Mouse (Mus musculus): ENCODE measurements at regions not wholly inside any gene's neighbourhood (a gene's known extent, or its start where the extent isn't known, plus 50 kb on each side); places are given as distances from the start of the nearest gene placed in this dataset.

GRCm38 (mm10) chr13:5248671-5249391, 612.5 kb upstream of the Klf6 start:
- H3K36me3 ChIP-seq (ENCODE audit: control insufficient read depth, insufficient read depth, low read length): no peaks in the 10 kb centered on the region
- no peaks in the 10 kb centered on the region for H3K4me1 ChIP-seq (ENCODE audit: control insufficient read depth, insufficient read depth, insufficient read length)
- no peaks in the 10 kb centered on the region for H3K27me3 ChIP-seq (ENCODE audit: control insufficient read depth, insufficient read depth, low read length)
- 53% methylated on average over 3 of the region's 3 CpGs for WGBS
- H3K4me3 ChIP-seq (ENCODE audit: extremely low read depth, insufficient read depth, insufficient read length): no peak overlapping the region
- H3K27ac ChIP-seq (ENCODE audit: insufficient read depth, low read length): no peak overlapping the region
- no peak for DNase-seq (ENCODE audit: low read depth in 1 of 2, low spot score in 2 of 2)
- TF ChIP-seq CTCF (IDR thresholded peaks at IDR 0.05; ENCODE audit: extremely low read depth, insufficient read depth, insufficient read length, insufficient replicate concordance) (no peak), POLR2A (IDR thresholded peaks at IDR 0.05; ENCODE audit: low read depth, low read length) (no peak)

GRCm38 (mm10) chr13:5257891-5258660, 603.2 kb upstream of the Klf6 start:
- DNase-seq (ENCODE audit: low read depth in 1 of 2, low spot score in 2 of 2): no peak
- Histone ChIP-seq H3K27me3 (ENCODE audit: control insufficient read depth, insufficient read depth, low read length) (no peaks in the 10 kb centered on the region), H3K36me3 (ENCODE audit: control insufficient read depth, insufficient read depth, low read length) (no peaks in the 10 kb centered on the region), H3K4me3 (ENCODE audit: extremely low read depth, insufficient read depth, insufficient read length) (no peak overlapping the region), H3K4me1 (ENCODE audit: control insufficient read depth, insufficient read depth, insufficient read length) (no peaks in the 10 kb centered on the region), H3K27ac (ENCODE audit: insufficient read depth, low read length) (no peak overlapping the region)
- no peak for TF ChIP-seq CTCF (IDR thresholded peaks at IDR 0.05; ENCODE audit: extremely low read depth, insufficient read depth, insufficient read length, insufficient replicate concordance)
- 55% methylated on average over 6 of the region's 6 CpGs for WGBS

GRCm38 (mm10) chr13:5259760-5260159, 601.5 kb upstream of the Klf6 start:
- no peaks in the 10 kb centered on the region for H3K27me3 ChIP-seq (ENCODE audit: control insufficient read depth, insufficient read depth, low read length)
- H3K4me1 ChIP-seq (ENCODE audit: control insufficient read depth, insufficient read depth, insufficient read length): no peaks in the 10 kb centered on the region
- H3K27ac ChIP-seq (ENCODE audit: insufficient read depth, low read length): no peak overlapping the region
- TF ChIP-seq POLR2A (IDR thresholded peaks at IDR 0.05; ENCODE audit: low read depth, low read length): no peak
- no peak for TF ChIP-seq CTCF (IDR thresholded peaks at IDR 0.05; ENCODE audit: extremely low read depth, insufficient read depth, insufficient read length, insufficient replicate concordance)
- no peak overlapping the region for H3K4me3 ChIP-seq (ENCODE audit: extremely low read depth, insufficient read depth, insufficient read length)
- 93% methylated on average over 3 of the region's 3 CpGs for WGBS
- no peaks in the 10 kb centered on the region for H3K36me3 ChIP-seq (ENCODE audit: control insufficient read depth, insufficient read depth, low read length)
- no peak for DNase-seq (ENCODE audit: low read depth in 1 of 2, low spot score in 2 of 2)

GRCm38 (mm10) chr13:5272506-5273192, 588.6 kb upstream of the Klf6 start:
- 75% methylated on average over 1 of the region's 1 CpGs for WGBS
- no peak for DNase-seq (ENCODE audit: low read depth in 1 of 2, low spot score in 2 of 2)
- Histone ChIP-seq H3K4me3 (ENCODE audit: extremely low read depth, insufficient read depth, insufficient read length) (no peak overlapping the region), H3K4me1 (ENCODE audit: control insufficient read depth, insufficient read depth, insufficient read length) (no peaks in the 10 kb centered on the region), H3K27me3 (ENCODE audit: control insufficient read depth, insufficient read depth, low read length) (no peaks in the 10 kb centered on the region), H3K27ac (ENCODE audit: insufficient read depth, low read length) (no peak overlapping the region), H3K36me3 (ENCODE audit: control insufficient read depth, insufficient read depth, low read length) (no peaks in the 10 kb centered on the region)
- TF ChIP-seq CTCF (IDR thresholded peaks at IDR 0.05; ENCODE audit: extremely low read depth, insufficient read depth, insufficient read length, insufficient replicate concordance) (no peak), POLR2A (IDR thresholded peaks at IDR 0.05; ENCODE audit: low read depth, low read length) (no peak)

GRCm38 (mm10) chr13:5276564-5276963, 584.7 kb upstream of the Klf6 start:
- no peaks in the 10 kb centered on the region for H3K36me3 ChIP-seq (ENCODE audit: control insufficient read depth, insufficient read depth, low read length)
- no peaks in the 10 kb centered on the region for H3K4me1 ChIP-seq (ENCODE audit: control insufficient read depth, insufficient read depth, insufficient read length)
- 76% methylated on average over 1 of the region's 1 CpGs for WGBS
- H3K27me3 ChIP-seq (ENCODE audit: control insufficient read depth, insufficient read depth, low read length): no peaks in the 10 kb centered on the region
- no peak for TF ChIP-seq POLR2A (IDR thresholded peaks at IDR 0.05; ENCODE audit: low read depth, low read length)
- H3K4me3 ChIP-seq (ENCODE audit: extremely low read depth, insufficient read depth, insufficient read length): no peak overlapping the region
- no peak for DNase-seq (ENCODE audit: low read depth in 1 of 2, low spot score in 2 of 2)
- no peak overlapping the region for H3K27ac ChIP-seq (ENCODE audit: insufficient read depth, low read length)

GRCm38 (mm10) chr13:5289753-5290449, 571.4 kb upstream of the Klf6 start:
- WGBS: 80% methylated on average over 1 of the region's 1 CpGs
- TF ChIP-seq CTCF (IDR thresholded peaks at IDR 0.05; ENCODE audit: extremely low read depth, insufficient read depth, insufficient read length, insufficient replicate concordance) (no peak), POLR2A (IDR thresholded peaks at IDR 0.05; ENCODE audit: low read depth, low read length) (no peak)
- H3K27me3 ChIP-seq (ENCODE audit: control insufficient read depth, insufficient read depth, low read length): no peaks in the 10 kb centered on the region

More at GRCm38 (mm10) chr13:5289753-5290449, 571.4 kb upstream of the Klf6 start:
- no peaks in the 10 kb centered on the region for H3K36me3 ChIP-seq (ENCODE audit: control insufficient read depth, insufficient read depth, low read length)
- no peak overlapping the region for H3K4me3 ChIP-seq (ENCODE audit: extremely low read depth, insufficient read depth, insufficient read length)
- no peak for DNase-seq (ENCODE audit: low read depth in 1 of 2, low spot score in 2 of 2)
- no peaks in the 10 kb centered on the region for H3K4me1 ChIP-seq (ENCODE audit: control insufficient read depth, insufficient read depth, insufficient read length)
- H3K27ac ChIP-seq (ENCODE audit: insufficient read depth, low read length): no peak overlapping the region
